Mouse (Mus musculus) urinary bladder, postnatal 25 days (tissue): ENCODE measurements at regions not wholly inside any gene's neighbourhood (a gene's known extent, or its start where the extent isn't known, plus 50 kb on each side); places are given as distances from the start of the nearest gene placed in this dataset.

Experiments used
- DNase-seq: peaks from one replicate; pipeline ENCODE4 v3.0.0; 2022; ENCODE audit warnings: low spot score

- no peak for DNase-seq
Observed at GRCm38 (mm10) chr10:118501571-118501970, 60.7 kb downstream of the Ifng start.

- no peak for DNase-seq
Observed at GRCm38 (mm10) chr10:118504811-118505210, 64.0 kb downstream of the Ifng start.

- DNase-seq: no peak
Observed at GRCm38 (mm10) chr10:118506154-118506553, 65.3 kb downstream of the Ifng start.

GRCm38 (mm10) chr10:118507630-118508029, 66.8 kb downstream of the Ifng start:
- no peak for DNase-seq

GRCm38 (mm10) chr10:118516839-118517238, 76.0 kb downstream of the Ifng start:
- DNase-seq: no peak

- DNase-seq: no peak
Observed at GRCm38 (mm10) chr10:118517995-118518394, 77.1 kb downstream of the Ifng start.

GRCm38 (mm10) chr10:118545966-118546365, 105.1 kb downstream of the Ifng start:
- no peak for DNase-seq

- DNase-seq: no peak
Observed at GRCm38 (mm10) chr10:118550201-118550600, 109.4 kb downstream of the Ifng start.

- no peak for DNase-seq
Observed at GRCm38 (mm10) chr10:118558848-118559247, 118.0 kb downstream of the Ifng start.

GRCm38 (mm10) chr10:118564041-118564440, 123.2 kb downstream of the Ifng start:
- no peak for DNase-seq

- DNase-seq: peak; percentile 30
Observed at GRCm38 (mm10) chr10:118564528-118565268, 123.9 kb downstream of the Ifng start.

- no peak for DNase-seq
Observed at GRCm38 (mm10) chr10:118568617-118569016, 127.8 kb downstream of the Ifng start.

GRCm38 (mm10) chr10:118569424-118569823, 128.6 kb downstream of the Ifng start:
- DNase-seq: no peak

GRCm38 (mm10) chr10:118573247-118573646, 132.4 kb downstream of the Ifng start:
- no peak for DNase-seq

- DNase-seq: no peak
Observed at GRCm38 (mm10) chr10:118575570-118575969, 134.7 kb downstream of the Ifng start.

- DNase-seq: no peak
Observed at GRCm38 (mm10) chr10:118581376-118581775, 140.5 kb downstream of the Ifng start.

- no peak for DNase-seq
Observed at GRCm38 (mm10) chr10:118585821-118586220, 145.0 kb downstream of the Ifng start.

GRCm38 (mm10) chr10:118588198-118588597, 147.4 kb downstream of the Ifng start:
- no peak for DNase-seq

GRCm38 (mm10) chr10:118592648-118593368, 152.0 kb downstream of the Ifng start:
- DNase-seq: peak; percentile 87

- DNase-seq: no peak
Observed at GRCm38 (mm10) chr10:118596206-118596605, 155.4 kb downstream of the Ifng start.

GRCm38 (mm10) chr10:118598497-118598896, 157.7 kb downstream of the Ifng start:
- DNase-seq: no peak

- no peak for DNase-seq
Observed at GRCm38 (mm10) chr10:118599197-118599596, 158.4 kb downstream of the Ifng start.

- no peak for DNase-seq
Observed at GRCm38 (mm10) chr10:118599610-118600009, 158.8 kb downstream of the Ifng start.
